Mouse (Mus musculus): Measurements from ENCODE around the gene Ttc7. TPM values are rescaled to one million over a fixed set of nuclear protein-coding genes. Genes with fewer than 3 reads are reported as not detected.
A peak's percentile ranks its signal among the peaks of the same experiment; 100 is the strongest.

Gene Ttc7
- polyA plus RNA-seq, 1 experiment from 2014 or later = 3.6 TPM

DNA sequence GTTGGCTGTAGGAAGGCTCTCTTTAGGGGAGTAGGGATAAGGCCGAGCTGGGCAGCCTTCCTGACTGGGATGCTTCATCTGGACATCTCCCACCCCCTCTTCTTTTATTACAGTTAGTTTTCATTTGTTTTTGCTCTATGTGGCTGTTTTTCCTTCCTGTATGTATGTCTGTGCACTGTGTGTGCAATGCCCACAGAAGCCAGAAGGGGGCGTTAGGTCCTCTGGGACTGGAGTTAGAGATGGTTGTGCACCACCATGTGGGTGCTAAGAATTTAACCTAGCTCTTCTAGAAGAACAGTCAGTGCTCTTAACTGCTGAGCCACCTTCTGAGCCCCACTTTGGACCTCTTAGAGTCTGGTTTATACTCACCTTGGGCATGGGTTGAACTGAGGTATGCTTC, 53.0 kb downstream of the Ttc7 start:
- no peaks in the 10 kb centered on the region for H3K9me3 ChIP-seq (replicated peaks)
- no peak for DNase-seq (ENCODE audit: low spot score)
- 89% methylated on average over 2 of the region's 2 CpGs for WGBS
- H3K36me3 ChIP-seq = no peaks in the 10 kb centered on the region
- H3K27me3 ChIP-seq (ENCODE audit: low read depth, poor library complexity, severe bottlenecking) = peaks cover 5% of the 10 kb centered on the region
- no peak overlapping the region for H3K4me3 ChIP-seq
- peaks cover 37% of the 10 kb centered on the region for H3K4me1 ChIP-seq
- no peak overlapping the region for H3K27ac ChIP-seq

DNA sequence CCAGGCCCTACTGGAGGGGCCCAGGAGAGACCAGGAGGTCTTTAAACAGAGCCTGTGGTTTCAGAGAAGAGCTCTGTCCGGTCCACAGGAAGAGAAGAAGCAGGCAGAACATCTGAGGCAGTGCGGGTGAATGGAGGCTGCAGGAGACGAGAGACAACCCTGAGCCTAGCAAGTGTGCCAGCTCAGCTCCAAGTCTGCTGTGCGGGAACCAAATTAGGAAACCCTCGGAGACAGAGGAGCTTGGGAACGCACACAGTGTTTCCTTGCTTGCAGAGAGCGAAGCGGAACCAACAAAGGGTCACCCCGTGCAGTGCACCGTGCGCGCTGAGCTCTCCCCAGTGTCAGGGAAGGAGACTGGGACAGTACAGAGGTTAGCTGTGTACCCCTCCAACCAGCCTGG, 54.2 kb downstream of the Ttc7 start:
- 91% methylated on average over 12 of the region's 12 CpGs for WGBS
- H3K9me3 ChIP-seq (replicated peaks) = no peaks in the 10 kb centered on the region
- H3K4me1 ChIP-seq = peaks cover 25% of the 10 kb centered on the region
- H3K27me3 ChIP-seq (ENCODE audit: low read depth, poor library complexity, severe bottlenecking) = no peaks in the 10 kb centered on the region
- no peak overlapping the region for H3K4me3 ChIP-seq
- H3K36me3 ChIP-seq = no peaks in the 10 kb centered on the region
- no peak for DNase-seq (ENCODE audit: low spot score)
- H3K27ac ChIP-seq = peak overlapping the region; percentile 32; the same call in 1 of the 2 replicates

GRCm38 (mm10) chr17:87337683-87338082, 55.0 kb downstream of the Ttc7 start:
- Histone ChIP-seq H3K4me3 (no peak overlapping the region), H3K27me3 (ENCODE audit: low read depth, poor library complexity, severe bottlenecking) (no peaks in the 10 kb centered on the region), H3K4me1 (peaks cover 17% of the 10 kb centered on the region), H3K9me3 (replicated peaks) (no peaks in the 10 kb centered on the region), H3K36me3 (no peaks in the 10 kb centered on the region), H3K27ac (no peak overlapping the region)
- no peak for DNase-seq (ENCODE audit: low spot score)
- WGBS = 93% methylated on average over 7 of the region's 7 CpGs

GRCm38 (mm10) chr17:87339122-87339521, 56.4 kb downstream of the Ttc7 start:
- no peaks in the 10 kb centered on the region for H3K27me3 ChIP-seq (ENCODE audit: low read depth, poor library complexity, severe bottlenecking)
- DNase-seq (ENCODE audit: low spot score) = no peak

DNA sequence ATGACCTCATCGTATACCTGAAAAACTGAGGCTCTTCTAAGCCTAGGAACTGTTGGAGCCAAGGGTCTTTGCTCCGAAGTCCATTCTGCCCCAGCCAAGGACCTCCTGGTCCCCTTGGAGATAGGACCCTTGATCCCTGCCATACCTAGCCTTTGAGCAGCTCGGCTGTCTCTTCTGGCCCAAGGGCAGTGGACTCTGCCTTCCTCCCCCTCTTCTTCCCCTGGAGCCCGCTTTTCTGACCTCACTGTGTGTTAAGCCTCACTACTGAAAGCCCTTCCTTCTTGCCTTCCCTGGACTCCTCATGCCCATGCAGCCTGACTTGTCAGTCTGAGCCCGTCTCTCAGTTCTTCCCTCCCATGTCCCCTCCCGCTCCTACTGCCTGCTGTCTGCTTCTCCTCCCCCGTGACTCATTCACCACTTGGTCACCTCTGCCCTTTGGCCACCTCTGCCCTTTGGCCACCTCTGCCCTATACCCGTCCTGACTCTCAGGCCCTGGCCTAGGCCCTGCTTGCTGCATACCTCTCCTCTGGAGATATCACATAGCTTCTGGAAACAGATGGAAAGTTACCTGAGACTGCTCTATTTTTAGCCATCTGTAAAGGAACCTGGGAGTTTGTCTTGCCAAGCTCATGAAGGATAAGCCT, 60.5 kb downstream of the Ttc7 start:
- H3K36me3 ChIP-seq = no peaks in the 10 kb centered on the region
- H3K4me1 ChIP-seq = peaks cover 37% of the 10 kb centered on the region
- H3K4me3 ChIP-seq = no peak overlapping the region
- no peak for DNase-seq (ENCODE audit: low spot score)
- no peak overlapping the region for H3K27ac ChIP-seq
- H3K27me3 ChIP-seq (ENCODE audit: low read depth, poor library complexity, severe bottlenecking) = no peaks in the 10 kb centered on the region
- H3K9me3 ChIP-seq (replicated peaks) = no peaks in the 10 kb centered on the region
- 57% methylated on average over 8 of the region's 8 CpGs for whole genome bisulfite sequencing

More at GRCm38 (mm10) chr17:87339122-87339521, 56.4 kb downstream of the Ttc7 start:
- Histone ChIP-seq H3K4me3 (no peak overlapping the region), H3K4me1 (peaks cover 16% of the 10 kb centered on the region; the same call in 1 of the 2 replicates), H3K36me3 (no peaks in the 10 kb centered on the region), H3K9me3 (replicated peaks) (no peaks in the 10 kb centered on the region), H3K27ac (0 out of 2 replicates have a peak overlapping the region, but pooled peaks have one; percentile 33)
- 94% methylated on average over 1 of the region's 1 CpGs for WGBS

GRCm38 (mm10) chr17:87344441-87345251, 62.0 kb downstream of the Ttc7 start:
- 77% methylated on average over 18 of the region's 18 CpGs for WGBS
- H3K27ac ChIP-seq = 0 out of 2 replicates have a peak overlapping the region, but pooled peaks have one; percentile 3

DNA sequence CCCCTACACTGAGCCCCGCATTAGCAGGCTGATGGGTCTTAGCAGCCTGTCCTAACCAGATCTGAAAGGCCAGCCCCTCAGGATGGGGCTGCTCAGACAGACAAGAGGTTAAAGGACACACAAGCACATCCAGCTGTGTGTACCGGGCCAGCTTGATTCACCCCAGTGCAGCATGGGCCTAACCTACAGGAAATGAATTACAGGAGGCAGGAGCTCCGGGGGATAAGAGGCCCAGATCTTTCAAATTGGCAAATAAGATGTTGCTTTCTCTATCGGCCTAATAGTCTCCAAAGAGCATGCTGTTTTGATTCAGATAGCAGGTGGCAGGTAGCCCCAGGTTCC, 62.5 kb downstream of the Ttc7 start:
- Histone ChIP-seq H3K36me3 (no peaks in the 10 kb centered on the region), H3K27ac (peak overlapping the region; percentile 11), H3K4me3 (no peak overlapping the region), H3K9me3 (replicated peaks) (no peaks in the 10 kb centered on the region), H3K4me1 (peaks cover 58% of the 10 kb centered on the region), H3K27me3 (ENCODE audit: low read depth, poor library complexity, severe bottlenecking) (no peaks in the 10 kb centered on the region)
- 45% methylated on average over 4 of the region's 4 CpGs for WGBS
- DNase-seq (ENCODE audit: low spot score) = no peak

More at GRCm38 (mm10) chr17:87344441-87345251, 62.0 kb downstream of the Ttc7 start:
- no peaks in the 10 kb centered on the region for H3K36me3 ChIP-seq
- H3K4me1 ChIP-seq = peaks cover 52% of the 10 kb centered on the region
- no peaks in the 10 kb centered on the region for H3K27me3 ChIP-seq (ENCODE audit: low read depth, poor library complexity, severe bottlenecking)
- no peaks in the 10 kb centered on the region for H3K9me3 ChIP-seq (replicated peaks)
- no peak for DNase-seq (ENCODE audit: low spot score)
- no peak overlapping the region for H3K4me3 ChIP-seq

DNA sequence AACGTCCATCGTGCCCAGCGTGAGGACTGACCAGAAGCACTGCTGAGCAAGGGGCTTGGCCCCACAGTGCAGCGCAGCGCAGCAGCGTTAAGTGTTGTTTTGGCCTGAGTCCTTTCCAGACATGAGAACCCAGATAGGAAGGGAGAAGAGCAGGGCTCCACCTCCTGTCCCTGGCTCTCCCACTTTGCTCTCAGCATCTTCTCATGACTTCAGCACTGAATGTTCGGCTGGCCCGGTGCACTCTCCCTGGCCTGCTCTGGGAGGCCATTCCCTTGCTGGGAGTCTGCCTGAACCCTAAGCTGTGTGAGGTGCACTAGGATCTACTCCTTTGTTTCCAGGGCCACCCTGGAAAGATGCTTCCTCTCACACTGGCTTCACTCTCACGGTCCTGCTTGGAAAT, 65.7 kb downstream of the Ttc7 start:
- H3K9me3 ChIP-seq (replicated peaks) = no peaks in the 10 kb centered on the region
- no peak overlapping the region for H3K4me3 ChIP-seq
- no peak for DNase-seq (ENCODE audit: low spot score)
- H3K36me3 ChIP-seq = no peaks in the 10 kb centered on the region
- H3K27ac ChIP-seq = peak overlapping the region; percentile 42
- 40% methylated on average over 9 of the region's 9 CpGs for WGBS
- H3K4me1 ChIP-seq = peaks cover 85% of the 10 kb centered on the region
- H3K27me3 ChIP-seq (ENCODE audit: low read depth, poor library complexity, severe bottlenecking) = no peaks in the 10 kb centered on the region

DNA sequence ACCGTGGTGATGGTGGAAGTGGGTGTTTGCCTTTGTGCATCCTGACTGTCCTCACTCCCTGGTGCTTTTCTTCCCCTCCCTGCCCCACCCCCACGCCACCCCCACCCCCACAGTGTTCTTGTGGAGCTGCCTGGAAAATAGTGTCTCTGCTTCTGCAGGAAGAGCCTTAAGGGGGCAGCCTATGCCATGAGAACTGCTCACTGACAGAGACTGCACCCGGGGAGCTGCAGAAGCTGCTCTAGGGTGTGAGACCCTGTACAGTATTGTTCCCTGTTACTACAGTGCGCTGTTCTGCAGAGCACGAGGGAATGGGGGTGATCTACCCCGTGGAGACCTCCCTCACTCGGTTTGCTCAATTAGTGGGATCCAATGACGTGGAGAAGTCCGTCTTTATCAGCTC, 66.4 kb downstream of the Ttc7 start:
- Histone ChIP-seq H3K4me3 (no peak overlapping the region), H3K27me3 (ENCODE audit: low read depth, poor library complexity, severe bottlenecking) (no peaks in the 10 kb centered on the region; the same call in 1 of the 2 replicates), H3K27ac (peak overlapping the region; percentile 42), H3K4me1 (peaks cover 92% of the 10 kb centered on the region), H3K9me3 (replicated peaks) (no peaks in the 10 kb centered on the region), H3K36me3 (no peaks in the 10 kb centered on the region)
- DNase-seq (ENCODE audit: low spot score) = no peak
- 20% methylated on average over 9 of the region's 9 CpGs for WGBS

- H3K4me1 ChIP-seq = peaks cover 93% of the 10 kb centered on the region
- 59% methylated on average over 9 of the region's 9 CpGs for WGBS
- no peaks in the 10 kb centered on the region for H3K9me3 ChIP-seq (replicated peaks)
Observed at GRCm38 (mm10) chr17:87349575-87349974, 66.9 kb downstream of the Ttc7 start.

DNA sequence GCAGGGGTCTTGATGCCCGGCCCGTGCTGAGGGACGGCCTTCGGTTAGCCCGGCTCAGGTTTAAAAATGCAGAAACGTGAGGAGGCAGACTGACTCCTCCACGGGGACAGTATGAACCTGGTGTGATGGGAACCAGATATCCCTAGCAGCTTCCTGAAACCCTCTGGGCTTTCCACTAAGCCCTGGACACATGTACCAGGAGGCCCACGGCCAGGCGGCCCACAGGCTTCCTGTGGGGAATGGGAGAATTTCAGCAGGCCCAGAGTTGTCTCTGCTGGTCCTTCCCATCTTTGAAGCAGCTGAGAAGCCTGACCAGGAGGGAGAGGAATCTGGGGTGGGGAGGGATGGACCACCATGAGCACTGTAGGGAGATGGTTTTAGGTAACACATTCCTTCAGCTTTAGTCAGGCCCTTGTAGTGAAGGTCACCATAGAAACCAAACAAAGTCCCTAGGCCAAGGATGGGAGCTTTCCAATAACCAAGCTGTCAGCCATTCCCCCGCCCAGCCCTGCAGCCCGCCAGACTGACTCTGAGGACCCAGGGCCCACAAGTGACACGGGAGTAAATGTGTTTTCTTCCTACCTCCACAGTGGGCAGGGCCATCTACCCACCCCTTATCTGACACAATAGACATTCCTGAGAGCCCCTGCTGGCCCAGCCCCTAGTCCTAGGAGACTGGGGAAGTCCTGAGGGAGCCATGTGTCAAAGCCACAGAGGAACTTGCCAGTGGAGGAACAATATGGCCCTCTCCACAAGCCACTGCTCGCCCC, 68.0 kb downstream of the Ttc7 start:
- no peaks in the 10 kb centered on the region; the same call in 1 of the 2 replicates for H3K27me3 ChIP-seq (ENCODE audit: low read depth, poor library complexity, severe bottlenecking)
- WGBS = 50% methylated on average over 13 of the region's 13 CpGs
- no peaks in the 10 kb centered on the region for H3K9me3 ChIP-seq (replicated peaks)
- no peaks in the 10 kb centered on the region for H3K36me3 ChIP-seq
- peaks cover 90% of the 10 kb centered on the region for H3K4me1 ChIP-seq
- peak overlapping the region; percentile 80 for H3K27ac ChIP-seq
- DNase-seq (ENCODE audit: low spot score) = peak; percentile 49
- H3K4me3 ChIP-seq = peak overlapping the region; percentile 17; the same call in 1 of the 2 replicates

More at GRCm38 (mm10) chr17:87349575-87349974, 66.9 kb downstream of the Ttc7 start:
- peak overlapping the region; percentile 42; the same call in 1 of the 2 replicates for H3K27ac ChIP-seq
- no peak for DNase-seq (ENCODE audit: low spot score)
- H3K36me3 ChIP-seq = no peaks in the 10 kb centered on the region
- H3K4me3 ChIP-seq = no peak overlapping the region
- no peaks in the 10 kb centered on the region; the same call in 1 of the 2 replicates for H3K27me3 ChIP-seq (ENCODE audit: low read depth, poor library complexity, severe bottlenecking)

GRCm38 (mm10) chr17:87351241-87352105, 68.8 kb downstream of the Ttc7 start:
- Histone ChIP-seq H3K27ac (peak overlapping the region; percentile 80), H3K4me1 (peaks cover 90% of the 10 kb centered on the region), H3K27me3 (ENCODE audit: low read depth, poor library complexity, severe bottlenecking) (no peaks in the 10 kb centered on the region; the same call in 1 of the 2 replicates), H3K4me3 (peak overlapping the region; percentile 4), H3K9me3 (replicated peaks) (no peaks in the 10 kb centered on the region), H3K36me3 (no peaks in the 10 kb centered on the region)
- peak; percentile 76 for DNase-seq (ENCODE audit: low spot score)
- WGBS = 12% methylated on average over 20 of the region's 20 CpGs

Measured in limb, embryonic 10.5 days (tissue).